Mouse (Mus musculus) kidney, postnatal 0 days (tissue): Measurements from ENCODE around the gene Lclat1. TPM values are rescaled to one million over a fixed set of nuclear protein-coding genes. Genes with fewer than 3 reads are reported as not detected.
"Not testable (repeated sequence)": the region's sequence is repeated elsewhere in the genome, so short reads cannot be mapped to it uniquely, and the experiment has no call there.

ENCODE experiments used
- ATAC-seq: fragments of 200-750 bp; cut with Nextera tagmentation; replicated peaks from 2 replicates; pipeline ENCODE4 v1.8.0; 2017; ENCODE audit warnings: low read depth, moderate number of reproducible peaks, moderate TSS enrichment, moderate library complexity; ENCODE audit not compliant: low FRiP score
- DNase-seq: peaks from one replicate; pipeline ENCODE4 v3.0.0-alpha.2; 2016; ENCODE audit warnings: low spot score
- H3K27ac ChIP-seq: fragments of 300-500 bp; sonication (generic); 2 replicates; pipeline ENCODE4 v1.5.1; 2014; ENCODE audit warnings: mild to moderate bottlenecking
- H3K27me3 ChIP-seq: fragments of 300-500 bp; sonication (generic); 2 replicates; pipeline ENCODE4 v1.6.1; 2014; ENCODE audit warnings: low read length, mixed read lengths; ENCODE audit not compliant: insufficient read depth
- H3K36me3 ChIP-seq: fragments of 300-500 bp; sonication (generic); 2 replicates; pipeline ENCODE4 v1.6.1; 2014; ENCODE audit warnings: low read length, mixed read lengths; ENCODE audit not compliant: insufficient read depth
- H3K4me1 ChIP-seq: fragments of 300-500 bp; sonication (generic); replicated peaks from 2 replicates; pipeline ENCODE4 v1.6.1; 2014; ENCODE audit warnings: antibody characterized with exemption, low read length, mixed read lengths; ENCODE audit not compliant: insufficient read depth
- H3K4me2 ChIP-seq: fragments of 300-500 bp; sonication (generic); 2 replicates; pipeline ENCODE4 v1.6.1; 2014; ENCODE audit warnings: mild to moderate bottlenecking, low read length, moderate library complexity, mixed read lengths
- H3K4me3 ChIP-seq: fragments of 300-500 bp; sonication (generic); replicated peaks from 2 replicates; pipeline ENCODE4 v1.5.1; 2014; ENCODE audit warnings: low read depth, low read length
- H3K9ac ChIP-seq: fragments of 300-500 bp; sonication (generic); 2 replicates; pipeline ENCODE4 v1.6.1; 2014; ENCODE audit warnings: low read depth, low read length
- H3K9me3 ChIP-seq: fragments of 300-500 bp; sonication (generic); replicated peaks from 2 replicates; pipeline ENCODE4 v1.6.1; 2016; ENCODE audit warnings: low read length, inconsistent platforms, mixed read lengths
- CTCF ChIP-seq: IDR thresholded peaks from 2 replicates; pipeline ENCODE4 v1.5.1; 2016; ENCODE audit warnings: antibody characterized with exemption, low read depth, mild to moderate bottlenecking, moderate library complexity
- WGBS: fragments of 180-500 bp; shearing (Covaris S2); extraction: QIAGEN DNeasy Blood & Tissue Kit; methylation state at CpG from one replicate; pipeline ENCODE4 v1.1.7; 2014; 5-methylcytosine and 5-hydroxymethylcytosine counted together
- polyA plus RNA-seq: library from polyadenylated mRNA; unstranded; fragments of >200 nt; fragmentation: Nextera tagmentation; extraction: Ambion mirVana; gene quantifications from 2 replicates; pipeline ENCODE4 v1.2.1, GENCODE M21; 2015

Gene Lclat1
- polyA plus RNA-seq, 1 experiment from 2014 or later: 12.5 TPM

- DNase-seq: no peak
- Histone ChIP-seq H3K9me3 (no peaks in the 10 kb centered on the region), H3K36me3 (no peaks in the 10 kb centered on the region), H3K4me1 (no peaks in the 10 kb centered on the region), H3K4me3 (no peak overlapping the region), H3K27ac (no peak overlapping the region), H3K4me2 (no peak overlapping the region), H3K27me3 (no peaks in the 10 kb centered on the region), H3K9ac (no peak overlapping the region)
- ATAC-seq: no peak
- no peak for TF ChIP-seq CTCF
- WGBS: 89% methylated on average over 2 of the region's 2 CpGs
Observed at GRCm38 (mm10) chr17:73145426-73145825, 37.6 kb downstream of the Lclat1 start.

- H3K36me3 ChIP-seq: no peaks in the 10 kb centered on the region
- ATAC-seq: no peak
- no peak for DNase-seq
- H3K9ac ChIP-seq: no peak overlapping the region
- no peaks in the 10 kb centered on the region for H3K27me3 ChIP-seq
- no peak for TF ChIP-seq CTCF
- no peaks in the 10 kb centered on the region for H3K9me3 ChIP-seq
- WGBS: 44% methylated on average over 2 of the region's 2 CpGs
- H3K4me3 ChIP-seq: no peak overlapping the region
- H3K27ac ChIP-seq: no peak overlapping the region
- no peaks in the 10 kb centered on the region for H3K4me1 ChIP-seq
- no peak overlapping the region for H3K4me2 ChIP-seq
Observed at GRCm38 (mm10) chr17:73148607-73149006, 40.8 kb downstream of the Lclat1 start.

GRCm38 (mm10) chr17:73152790-73153525, 45.2 kb downstream of the Lclat1 start:
- DNase-seq, ATAC-seq, H3K9me3 ChIP-seq, H3K9ac ChIP-seq, H3K4me1 ChIP-seq, H3K4me3 ChIP-seq, H3K27me3 ChIP-seq, H3K4me2 ChIP-seq, H3K27ac ChIP-seq, H3K36me3 ChIP-seq: not testable (repeated sequence)
- 97% methylated on average over 3 of the region's 3 CpGs for WGBS

- no peak for TF ChIP-seq CTCF
Observed at GRCm38 (mm10) chr17:73153672-73154071, 45.9 kb downstream of the Lclat1 start.

GRCm38 (mm10) chr17:73156606-73157005, 48.8 kb downstream of the Lclat1 start:
- ATAC-seq (no peak), DNase-seq (peak; percentile 53)
- no peak overlapping the region for H3K27ac ChIP-seq
- no peaks in the 10 kb centered on the region for H3K36me3 ChIP-seq
- no peak overlapping the region for H3K9ac ChIP-seq
- TF ChIP-seq CTCF: no peak
- H3K9me3 ChIP-seq: no peaks in the 10 kb centered on the region
- no peaks in the 10 kb centered on the region for H3K4me1 ChIP-seq
- H3K4me3 ChIP-seq: no peak overlapping the region
- H3K4me2 ChIP-seq: no peak overlapping the region
- no peaks in the 10 kb centered on the region for H3K27me3 ChIP-seq
- 39% methylated on average over 1 of the region's 1 CpGs for WGBS

More at GRCm38 (mm10) chr17:73153672-73154071, 45.9 kb downstream of the Lclat1 start:
- ATAC-seq: no peak
- Histone ChIP-seq H3K4me2 (no peak overlapping the region), H3K36me3 (no peaks in the 10 kb centered on the region), H3K4me1 (no peaks in the 10 kb centered on the region), H3K27me3 (no peaks in the 10 kb centered on the region), H3K4me3 (no peak overlapping the region), H3K9me3 (no peaks in the 10 kb centered on the region), H3K9ac (no peak overlapping the region), H3K27ac (no peak overlapping the region)
- DNase-seq: no peak
- WGBS: 81% methylated on average over 2 of the region's 2 CpGs

GRCm38 (mm10) chr17:73161795-73162194, 54.0 kb downstream of the Lclat1 start:
- TF ChIP-seq CTCF: no peak
- Histone ChIP-seq H3K4me3 (no peak overlapping the region), H3K27me3 (no peaks in the 10 kb centered on the region), H3K9me3 (no peaks in the 10 kb centered on the region), H3K4me1 (no peaks in the 10 kb centered on the region), H3K9ac (no peak overlapping the region), H3K36me3 (no peaks in the 10 kb centered on the region), H3K27ac (no peak overlapping the region), H3K4me2 (no peak overlapping the region)
- ATAC-seq (no peak), DNase-seq (no peak)
- 64% methylated on average over 6 of the region's 6 CpGs for WGBS
